Mouse (Mus musculus) midbrain, postnatal 0 days (tissue): ENCODE data around the gene Lztr1. TPM values are rescaled to one million over a fixed set of nuclear protein-coding genes. Genes with fewer than 3 reads are reported as not detected.

ENCODE experiments used
- ATAC-seq: fragments of 200-750 bp; cut with Nextera tagmentation; 2 replicates; pipeline ENCODE4 v1.8.0; 2017; ENCODE audit warnings: moderate number of reproducible peaks, mild to moderate bottlenecking, moderate TSS enrichment, moderate library complexity; ENCODE audit not compliant: low FRiP score
- DNase-seq: peaks from one replicate; pipeline ENCODE4 v3.0.0-alpha.2; 2015; ENCODE audit warnings: low spot score
- H3K27ac ChIP-seq: fragments of 300-500 bp; sonication (generic); 2 replicates; pipeline ENCODE4 v1.5.1; 2014; ENCODE audit warnings: low read depth, mild to moderate bottlenecking, low read length, mixed read lengths
- H3K27me3 ChIP-seq: fragments of 300-500 bp; sonication (generic); 2 replicates; pipeline ENCODE4 v1.6.1; 2014; ENCODE audit warnings: low read length, control low read depth, mixed read lengths; ENCODE audit not compliant: insufficient read depth
- H3K36me3 ChIP-seq: fragments of 300-500 bp; sonication (generic); 2 replicates; pipeline ENCODE4 v1.6.1; 2014; ENCODE audit warnings: low read length, control low read depth, mixed read lengths; ENCODE audit not compliant: insufficient read depth
- H3K4me1 ChIP-seq: fragments of 300-500 bp; sonication (generic); 2 replicates; pipeline ENCODE4 v1.6.1; 2014; ENCODE audit warnings: mild to moderate bottlenecking, control low read depth, antibody characterized with exemption, low read length, mixed read lengths; ENCODE audit not compliant: insufficient read depth
- H3K4me2 ChIP-seq: fragments of 300-500 bp; sonication (generic); 2 replicates; pipeline ENCODE4 v1.6.1; 2014; ENCODE audit warnings: low read depth, mild to moderate bottlenecking, low read length, mixed read lengths; ENCODE audit not compliant: poor library complexity, severe bottlenecking
- H3K4me3 ChIP-seq: fragments of 300-500 bp; sonication (generic); 2 replicates; pipeline ENCODE4 v1.5.1; 2014; ENCODE audit warnings: low read depth, mild to moderate bottlenecking, low read length, moderate library complexity
- H3K9ac ChIP-seq: fragments of 300-500 bp; sonication (generic); replicated peaks from 2 replicates; pipeline ENCODE4 v1.6.1; 2014; ENCODE audit warnings: mild to moderate bottlenecking, low read length, moderate library complexity, mixed read lengths; ENCODE audit not compliant: poor library complexity, severe bottlenecking
- H3K9me3 ChIP-seq: fragments of 300-500 bp; sonication (generic); 2 replicates; pipeline ENCODE4 v1.6.1; 2016; ENCODE audit warnings: low read length, control low read depth
- CTCF ChIP-seq: IDR thresholded peaks from 2 replicates; pipeline ENCODE4 v1.5.1; 2016; ENCODE audit warnings: antibody characterized with exemption, mild to moderate bottlenecking
- WGBS: fragments of 180-500 bp; shearing (Covaris S2); extraction: QIAGEN DNeasy Blood & Tissue Kit; methylation state at CpG from one replicate; pipeline ENCODE4 v1.1.7; 2014; 5-methylcytosine and 5-hydroxymethylcytosine counted together
- polyA plus RNA-seq: library from polyadenylated mRNA; unstranded; fragments of >200 nt; fragmentation: Nextera tagmentation; extraction: Ambion mirVana; gene quantifications from 2 replicates; pipeline ENCODE4 v1.2.1, GENCODE M21; 2015
- total RNA-seq: library from RNA; depleted of rRNA; stranded (reverse); fragments of >200 nt; gene quantifications from 2 replicates; pipeline ENCODE4 v1.2.3, GENCODE M21; 2014

Lztr1 gene
- total and polyA plus RNA-seq, 2 experiments from 2014 or later: 94.0 to 221 TPM

GRCm38 (mm10) chr16:17474091-17474490, 34.4 kb upstream of the Lztr1 start:
- no peak overlapping the region for H3K27ac ChIP-seq
- peak; percentile 75 for TF ChIP-seq CTCF
- H3K9ac ChIP-seq: no peak overlapping the region
- H3K9me3 ChIP-seq: no peaks in the 10 kb centered on the region
- H3K4me3 ChIP-seq: no peak overlapping the region
- ATAC-seq (no peak), DNase-seq (peak; percentile 36)
- peaks cover 16% of the 10 kb centered on the region for H3K36me3 ChIP-seq
- H3K4me1 ChIP-seq: no peaks in the 10 kb centered on the region
- H3K4me2 ChIP-seq: no peak overlapping the region
- H3K27me3 ChIP-seq: no peaks in the 10 kb centered on the region

GRCm38 (mm10) chr16:17474761-17475160, 33.7 kb upstream of the Lztr1 start:
- DNase-seq (no peak), ATAC-seq (no peak)
- Histone ChIP-seq H3K4me3 (no peak overlapping the region), H3K4me1 (no peaks in the 10 kb centered on the region), H3K9me3 (no peaks in the 10 kb centered on the region), H3K27me3 (no peaks in the 10 kb centered on the region), H3K36me3 (peaks cover 12% of the 10 kb centered on the region; the same call in 1 of the 2 replicates), H3K4me2 (no peak overlapping the region), H3K27ac (no peak overlapping the region), H3K9ac (no peak overlapping the region)
- TF ChIP-seq CTCF: no peak
- 91% methylated on average over 2 of the region's 2 CpGs for WGBS

- DNase-seq (no peak), ATAC-seq (no peak)
- Histone ChIP-seq H3K4me3 (no peak overlapping the region), H3K4me2 (no peak overlapping the region), H3K27me3 (no peaks in the 10 kb centered on the region), H3K9me3 (no peaks in the 10 kb centered on the region), H3K27ac (no peak overlapping the region), H3K4me1 (no peaks in the 10 kb centered on the region), H3K9ac (no peak overlapping the region), H3K36me3 (peaks cover 7% of the 10 kb centered on the region; the same call in 1 of the 2 replicates)
- WGBS: 92% methylated on average over 4 of the region's 4 CpGs
- no peak for TF ChIP-seq CTCF
Observed at GRCm38 (mm10) chr16:17475326-17475725, 33.2 kb upstream of the Lztr1 start.

GRCm38 (mm10) chr16:17478331-17478943, 30.1 kb upstream of the Lztr1 start:
- WGBS: 53% methylated on average over 4 of the region's 4 CpGs
- no peaks in the 10 kb centered on the region for H3K9me3 ChIP-seq
- H3K4me2 ChIP-seq: no peak overlapping the region
- DNase-seq: no peak
- no peak for ATAC-seq
- H3K9ac ChIP-seq: no peak overlapping the region
- no peaks in the 10 kb centered on the region for H3K27me3 ChIP-seq
- TF ChIP-seq CTCF: no peak
- H3K4me1 ChIP-seq: no peaks in the 10 kb centered on the region
- no peak overlapping the region for H3K27ac ChIP-seq
- peaks cover 4% of the 10 kb centered on the region; the same call in 1 of the 2 replicates for H3K36me3 ChIP-seq
- no peak overlapping the region for H3K4me3 ChIP-seq

- no peak overlapping the region for H3K4me2 ChIP-seq
- peaks cover 20% of the 10 kb centered on the region for H3K36me3 ChIP-seq
- no peak overlapping the region for H3K4me3 ChIP-seq
- H3K4me1 ChIP-seq: no peaks in the 10 kb centered on the region
- H3K9me3 ChIP-seq: no peaks in the 10 kb centered on the region
- no peaks in the 10 kb centered on the region for H3K27me3 ChIP-seq
- 90% methylated on average over 2 of the region's 2 CpGs for WGBS
- no peak for TF ChIP-seq CTCF
- H3K9ac ChIP-seq: no peak overlapping the region
- H3K27ac ChIP-seq: no peak overlapping the region
- DNase-seq (no peak), ATAC-seq (no peak)
Observed at GRCm38 (mm10) chr16:17481465-17481864, 27.0 kb upstream of the Lztr1 start.

GRCm38 (mm10) chr16:17486505-17486904, 22.0 kb upstream of the Lztr1 start:
- Histone ChIP-seq H3K36me3 (peaks cover 27% of the 10 kb centered on the region), H3K4me3 (no peak overlapping the region), H3K27me3 (0 out of 2 replicates have a peak, but pooled peaks cover 4% of the 10 kb centered on the region), H3K4me1 (peaks cover 4% of the 10 kb centered on the region; the same call in 1 of the 2 replicates), H3K27ac (no peak overlapping the region), H3K9me3 (no peaks in the 10 kb centered on the region), H3K9ac (no peak overlapping the region), H3K4me2 (no peak overlapping the region)
- no peak for ATAC-seq
- TF ChIP-seq CTCF: no peak
- no peak for DNase-seq
- 45% methylated on average over 3 of the region's 3 CpGs for WGBS
